Mouse (Mus musculus): ENCODE measurements around the gene Selenoh. TPM values are rescaled to one million over a fixed set of nuclear protein-coding genes. Genes with fewer than 3 reads are reported as not detected.
"Not testable (repeated sequence)": the region's sequence is repeated elsewhere in the genome, so short reads cannot be mapped to it uniquely, and the experiment has no call there.

The Selenoh gene
- total RNA-seq, 2 experiments from 2014 or later = 9.7 to 11.9 TPM

GRCm38 (mm10) chr2:84671535-84671934 lies 965 bp upstream of the Selenoh start:
- DNase-seq = not testable (repeated sequence)

GRCm38 (mm10) chr2:84669828-84670568 lies 572 bp downstream of the Selenoh start:
- DNase-seq = no peak

- DNase-seq = no peak
These were observed 4.5 kb downstream of the Selenoh start for GRCm38 (mm10) chr2:84666081-84666480.

GRCm38 (mm10) chr2:84662866-84663265 lies 7.7 kb downstream of the Selenoh start:
- DNase-seq = no peak

- DNase-seq = no peak
These were observed 10.3 kb downstream of the Selenoh start for GRCm38 (mm10) chr2:84660253-84660652.

GRCm38 (mm10) chr2:84658806-84659205 lies 11.8 kb downstream of the Selenoh start, which contains the start of gene Btbd18:
Gene Btbd18 (plus strand): TSS chr2:84659079.
- DNase-seq = no peak

- DNase-seq = no peak
These were observed 14.7 kb downstream of the Selenoh start for GRCm38 (mm10) chr2:84655864-84656263.

GRCm38 (mm10) chr2:84653354-84653753 lies 17.2 kb downstream of the Selenoh start:
- no peak for DNase-seq

- DNase-seq = peak; percentile 87
These were observed 19.9 kb downstream of the Selenoh start, which contains the start of gene Ctnnd1 for GRCm38 (mm10) chr2:84650464-84651195. Gene Ctnnd1 (minus strand): TSS chr2:84650765.

- no peak for DNase-seq
These were observed 20.9 kb downstream of the Selenoh start for GRCm38 (mm10) chr2:84649674-84650073.

GRCm38 (mm10) chr2:84648369-84648768 lies 22.2 kb downstream of the Selenoh start:
- no peak for DNase-seq

- DNase-seq = no peak
These were observed 23.5 kb downstream of the Selenoh start for GRCm38 (mm10) chr2:84647051-84647568.

- no peak for DNase-seq
These were observed 24.4 kb downstream of the Selenoh start for GRCm38 (mm10) chr2:84646138-84646537.

GRCm38 (mm10) chr2:84640833-84641232 lies 29.7 kb downstream of the Selenoh start:
- no peak for DNase-seq

GRCm38 (mm10) chr2:84638428-84639220 lies 31.9 kb downstream of the Selenoh start:
- DNase-seq = no peak

GRCm38 (mm10) chr2:84637452-84638165 lies 33.0 kb downstream of the Selenoh start:
- DNase-seq = peak; percentile 19

GRCm38 (mm10) chr2:84636231-84636741 lies 34.3 kb downstream of the Selenoh start:
- no peak for DNase-seq

GRCm38 (mm10) chr2:84635611-84636010 lies 35.0 kb downstream of the Selenoh start:
- DNase-seq = peak; percentile 89

- no peak for DNase-seq
These were observed 35.6 kb downstream of the Selenoh start for GRCm38 (mm10) chr2:84634934-84635482.

GRCm38 (mm10) chr2:84634006-84634405 lies 36.6 kb downstream of the Selenoh start:
- no peak for DNase-seq

- DNase-seq = no peak
These were observed 37.6 kb downstream of the Selenoh start for GRCm38 (mm10) chr2:84632999-84633398.

Measured in gastrocnemius, postnatal 25 days (tissue).